Mouse (Mus musculus): ENCODE data around the gene Tgfb1i1.

GRCm38 (mm10) chr7:128302151-128302550 is 55.5 kb downstream of the Tgfb1i1 start:
- TF ChIP-seq EP300 (IDR thresholded peaks at IDR 0.05; ENCODE audit: low read length) (no peak), CTCF (conservative IDR thresholded peaks at IDR 0.05 in 1 of 2, IDR thresholded peaks at IDR 0.05 in 1 of 2; ENCODE audit: low read depth in 2 of 2, low read length in 2 of 2) (no peak), SIN3A (IDR thresholded peaks at IDR 0.05; ENCODE audit: low read length) (no peak), CHD2 (IDR thresholded peaks at IDR 0.05; ENCODE audit: low read length) (no peak), USF1 (IDR thresholded peaks at IDR 0.05; ENCODE audit: low read depth, low read length) (no peak), ZMIZ1 (IDR thresholded peaks at IDR 0.05; ENCODE audit: low read depth, low read length) (no peak), ZC3H11A (IDR thresholded peaks at IDR 0.05; ENCODE audit: low read depth, low read length) (no peak)

All from CH12.LX (cell line).